Mouse (Mus musculus) cerebellum, postnatal 10 days (tissue): ENCODE measurements around the gene Ccdc57.
"Not testable (repeated sequence)": the region's sequence is repeated elsewhere in the genome, so short reads cannot be mapped to it uniquely, and the experiment has no call there.

Experiments used
- DNase-seq, 2 experiments: peaks; one replicate each; pipeline ENCODE4 v3.0.0; 2021; ENCODE audit warnings: mixed read lengths in 2 of 2

Gene Ccdc57

GRCm38 (mm10) chr11:120821076-120821922 lies 111.4 kb downstream of the Ccdc57 start:
- DNase-seq = peak in 1 of 2 experiments; percentile 43

GRCm38 (mm10) chr11:120820546-120820945 lies 112.1 kb downstream of the Ccdc57 start:
- peak in 1 of 2 experiments; percentile 47 for DNase-seq

- peak; percentile 54 to 65 for DNase-seq
These were observed 113.1 kb downstream of the Ccdc57 start for GRCm38 (mm10) chr11:120819556-120819955.

GRCm38 (mm10) chr11:120818251-120818650 lies 114.4 kb downstream of the Ccdc57 start:
- DNase-seq = no peak

GRCm38 (mm10) chr11:120817358-120817757 lies 115.3 kb downstream of the Ccdc57 start:
- DNase-seq = no peak

GRCm38 (mm10) chr11:120812068-120812467 lies 120.6 kb downstream of the Ccdc57 start:
- DNase-seq = no peak

- DNase-seq = no peak
These were observed 124.7 kb downstream of the Ccdc57 start for GRCm38 (mm10) chr11:120808010-120808409.

- DNase-seq = no peak
These were observed 127.0 kb downstream of the Ccdc57 start for GRCm38 (mm10) chr11:120805375-120806298.

- DNase-seq = no peak
These were observed 127.9 kb downstream of the Ccdc57 start for GRCm38 (mm10) chr11:120804769-120805168.

GRCm38 (mm10) chr11:120804274-120804673 lies 128.4 kb downstream of the Ccdc57 start:
- DNase-seq = no peak

- peak; percentile 95 to 97 for DNase-seq
These were observed 132.4 kb downstream of the Ccdc57 start for GRCm38 (mm10) chr11:120800061-120800904.

- DNase-seq = no peak
These were observed 133.3 kb downstream of the Ccdc57 start for GRCm38 (mm10) chr11:120799316-120799890.

GRCm38 (mm10) chr11:120798244-120798643 lies 134.4 kb downstream of the Ccdc57 start:
- DNase-seq = no peak

GRCm38 (mm10) chr11:120796614-120796946 lies 136.1 kb downstream of the Ccdc57 start:
- no peak for DNase-seq

- peak; percentile 98 to 99 for DNase-seq
These were observed 136.7 kb downstream of the Ccdc57 start, which contains the start of gene Dus1l for GRCm38 (mm10) chr11:120795756-120796613. Gene Dus1l, minus strand, starts transcription at chr11:120796403.

- DNase-seq = no peak
These were observed 140.0 kb downstream of the Ccdc57 start for GRCm38 (mm10) chr11:120792652-120793051.

GRCm38 (mm10) chr11:120789810-120790209 lies 142.9 kb downstream of the Ccdc57 start:
- no peak for DNase-seq

GRCm38 (mm10) chr11:120789355-120789754 lies 143.3 kb downstream of the Ccdc57 start:
- no peak for DNase-seq

GRCm38 (mm10) chr11:120788460-120788859 lies 144.2 kb downstream of the Ccdc57 start:
- not testable (repeated sequence) for DNase-seq

- no peak for DNase-seq
These were observed 147.5 kb downstream of the Ccdc57 start for GRCm38 (mm10) chr11:120785145-120785544.
